Mouse (Mus musculus) macrophage (primary cell): Measurements from ENCODE around the gene Clnk. TPM values are rescaled to one million over a fixed set of nuclear protein-coding genes. Genes with fewer than 3 reads are reported as not detected.
"Not testable (repeated sequence)": the region's sequence is repeated elsewhere in the genome, so short reads cannot be mapped to it uniquely, and the experiment has no call there.

Experiments used
- H3K27ac ChIP-seq: fragments of 350-480 bp; formaldehyde crosslinking; 2 replicates; pipeline ENCODE4 v1.9.0; 2021
- H3K36me3 ChIP-seq: fragments of 350-480 bp; formaldehyde crosslinking; 2 replicates; pipeline ENCODE4 v1.9.0; 2021; ENCODE audit errors: inconsistent target
- H3K4me3 ChIP-seq: fragments of 350-480 bp; formaldehyde crosslinking; 2 replicates; pipeline ENCODE4 v1.9.0; 2021; ENCODE audit errors: inconsistent target
- H3K79me2 ChIP-seq: fragments of 350-480 bp; formaldehyde crosslinking; 2 replicates; pipeline ENCODE4 v1.9.0; 2021; ENCODE audit errors: inconsistent target
- WGBS: methylation state at CpG from one replicate; pipeline ENCODE4 v1.1.7; 2026; ENCODE audit warnings: inconsistent platforms; ENCODE audit not compliant: missing documents; 5-methylcytosine and 5-hydroxymethylcytosine counted together
- polyA plus RNA-seq: library from polyadenylated mRNA; stranded (reverse); fragments of 250-400 nt; gene quantifications from 3 replicates; pipeline ENCODE4 v1.2.4, GENCODE M21; 2018; ENCODE audit warnings: inconsistent platforms
- total RNA-seq, 78 experiments: library from RNA; depleted of rRNA; stranded (reverse); fragments of 250-400 nt; gene quantifications; 1 replicate in 9 of 78; 2 replicates in 24 of 78; 3 replicates in 43 of 78; 4 replicates in 2 of 78; pipeline ENCODE4 v1.2.4; 2018; ENCODE audit warnings: inconsistent platforms in 56 of 78

Gene Clnk
- total RNA-seq (2018; cell fraction: chromatin; rRNA removed), result not detected
- total RNA-seq (2018; cell fraction: cytosol; rRNA removed), result not detected
- total RNA-seq (2018; cell fraction: nucleus; rRNA removed), result not detected
- not detected in 3 replicates for polyA plus RNA-seq

- H3K36me3 ChIP-seq, result no peaks in the 10 kb centered on the region
- H3K79me2 ChIP-seq, result no peaks in the 10 kb centered on the region
- H3K4me3 ChIP-seq, result no peak within 1 kb of the TSS
- 10% methylated on average over 11 of the region's 11 CpGs for WGBS
- no peak within 1 kb of the TSS for H3K27ac ChIP-seq
Measured at GRCm38 (mm10) chr5:38876622-38877021, at the start of gene Clnk. Gene Clnk (minus strand): TSS chr5:38876812.

- H3K79me2 ChIP-seq, result no peaks in the 10 kb centered on the region
- H3K27ac ChIP-seq, result no peak overlapping the region
- no peak overlapping the region for H3K4me3 ChIP-seq
- 38% methylated on average over 3 of the region's 3 CpGs for WGBS
- no peaks in the 10 kb centered on the region for H3K36me3 ChIP-seq
Measured at GRCm38 (mm10) chr5:38905271-38905670, 28.7 kb upstream of the Clnk start.

GRCm38 (mm10) chr5:38904528-38905044, 28.0 kb upstream of the Clnk start:
- Histone ChIP-seq H3K79me2 (no peaks in the 10 kb centered on the region), H3K36me3 (no peaks in the 10 kb centered on the region), H3K4me3 (no peak overlapping the region), H3K27ac (no peak overlapping the region)
- 95% methylated on average over 3 of the region's 3 CpGs for WGBS

GRCm38 (mm10) chr5:38902889-38903288, 26.3 kb upstream of the Clnk start:
- WGBS, result 87% methylated on average over 3 of the region's 3 CpGs
- no peak overlapping the region for H3K4me3 ChIP-seq
- no peaks in the 10 kb centered on the region for H3K36me3 ChIP-seq
- H3K79me2 ChIP-seq, result no peaks in the 10 kb centered on the region
- no peak overlapping the region for H3K27ac ChIP-seq

GRCm38 (mm10) chr5:38899051-38899450, 22.4 kb upstream of the Clnk start:
- Histone ChIP-seq H3K36me3 (no peaks in the 10 kb centered on the region), H3K27ac (no peak overlapping the region), H3K4me3 (no peak overlapping the region), H3K79me2 (no peaks in the 10 kb centered on the region)
- 84% methylated on average over 2 of the region's 2 CpGs for WGBS

- 86% methylated on average over 1 of the region's 1 CpGs for WGBS
- Histone ChIP-seq H3K36me3 (no peaks in the 10 kb centered on the region), H3K79me2 (no peaks in the 10 kb centered on the region), H3K27ac (no peak overlapping the region), H3K4me3 (no peak overlapping the region)
Measured at GRCm38 (mm10) chr5:38888646-38889045, 12.0 kb upstream of the Clnk start.

- H3K79me2 ChIP-seq, result no peaks in the 10 kb centered on the region
- WGBS, result 92% methylated on average over 2 of the region's 2 CpGs
- no peak overlapping the region for H3K4me3 ChIP-seq
- no peaks in the 10 kb centered on the region for H3K36me3 ChIP-seq
- no peak overlapping the region for H3K27ac ChIP-seq
Measured at GRCm38 (mm10) chr5:38886623-38887275, 10.1 kb upstream of the Clnk start.

- not testable (repeated sequence) for H3K4me3 ChIP-seq, H3K27ac ChIP-seq, H3K79me2 ChIP-seq, H3K36me3 ChIP-seq
- WGBS, result 100% methylated on average over 1 of the region's 1 CpGs
Measured at GRCm38 (mm10) chr5:38882635-38883034, 6.0 kb upstream of the Clnk start.

- no peaks in the 10 kb centered on the region for H3K36me3 ChIP-seq
- 76% methylated on average over 4 of the region's 4 CpGs for WGBS
- no peak overlapping the region for H3K27ac ChIP-seq
- H3K4me3 ChIP-seq, result no peak overlapping the region
- no peaks in the 10 kb centered on the region for H3K79me2 ChIP-seq
Measured at GRCm38 (mm10) chr5:38881728-38882620, 5.4 kb upstream of the Clnk start.

GRCm38 (mm10) chr5:38881416-38881727, 4.8 kb upstream of the Clnk start:
- H3K36me3 ChIP-seq, result no peaks in the 10 kb centered on the region
- no peaks in the 10 kb centered on the region for H3K79me2 ChIP-seq
- no peak overlapping the region for H3K4me3 ChIP-seq
- no peak overlapping the region for H3K27ac ChIP-seq
- 75% methylated on average over 1 of the region's 1 CpGs for WGBS

GRCm38 (mm10) chr5:38879989-38880706, 3.5 kb upstream of the Clnk start:
- 25% methylated on average over 11 of the region's 11 CpGs for WGBS
- Histone ChIP-seq H3K36me3 (no peaks in the 10 kb centered on the region), H3K27ac (no peak overlapping the region), H3K79me2 (no peaks in the 10 kb centered on the region), H3K4me3 (no peak overlapping the region)

GRCm38 (mm10) chr5:38875403-38875802, 1.2 kb downstream of the Clnk start:
- WGBS, result 66% methylated on average over 3 of the region's 3 CpGs

GRCm38 (mm10) chr5:38874931-38875330, 1.7 kb downstream of the Clnk start:
- Histone ChIP-seq H3K27ac (no peak overlapping the region), H3K36me3 (no peaks in the 10 kb centered on the region), H3K4me3 (no peak overlapping the region), H3K79me2 (no peaks in the 10 kb centered on the region)
- WGBS, result 100% methylated on average over 1 of the region's 1 CpGs

More at GRCm38 (mm10) chr5:38875403-38875802, 1.2 kb downstream of the Clnk start:
- H3K36me3 ChIP-seq, result no peaks in the 10 kb centered on the region
- H3K79me2 ChIP-seq, result no peaks in the 10 kb centered on the region
- no peak overlapping the region for H3K4me3 ChIP-seq
- no peak overlapping the region for H3K27ac ChIP-seq

GRCm38 (mm10) chr5:38872906-38873305, 3.7 kb downstream of the Clnk start:
- Histone ChIP-seq H3K79me2 (no peaks in the 10 kb centered on the region), H3K36me3 (no peaks in the 10 kb centered on the region), H3K4me3 (no peak overlapping the region), H3K27ac (no peak overlapping the region)
- WGBS, result 94% methylated on average over 3 of the region's 3 CpGs
